Mouse (Mus musculus) heart, adult 2 months (tissue): ENCODE measurements around the gene Ak1.

Experiments used
- CTCF ChIP-seq: fragments of 200-600 bp; IDR thresholded peaks from 2 replicates; pipeline ENCODE4 v1.8.1; 2022; ENCODE audit warnings: antibody characterized with exemption, mild to moderate bottlenecking, moderate library complexity
- EP300 ChIP-seq: fragments of 200-500 bp; IDR thresholded peaks from 2 replicates; pipeline ENCODE4 v1.6.1; 2011; ENCODE audit warnings: low read depth, low read length, control low read depth; ENCODE audit not compliant: insufficient read depth
- POLR2A ChIP-seq: fragments of 200-500 bp; IDR thresholded peaks from 2 replicates; pipeline ENCODE4 v1.6.1; 2011; ENCODE audit warnings: mild to moderate bottlenecking, low read depth, low read length, control low read depth; ENCODE audit not compliant: insufficient read depth

- no peak for TF ChIP-seq CTCF
- TF ChIP-seq POLR2A, result no peak
- no peak for TF ChIP-seq EP300
These were observed 44.3 kb downstream of the Ak1 start for GRCm38 (mm10) chr2:32665853-32666252.
